Mouse (Mus musculus) embryonic fibroblast, embryonic 13.5 days (primary cell): Measurements from ENCODE around the gene Kif27.

Experiments
- CTCF ChIP-seq: IDR thresholded peaks from 2 replicates; pipeline ENCODE4 v1.5.1; 2011; ENCODE audit warnings: mild to moderate bottlenecking, control low read depth, low read length, moderate library complexity, borderline replicate concordance; ENCODE audit not compliant: insufficient read depth
- POLR2A ChIP-seq: IDR thresholded peaks from 2 replicates; pipeline ENCODE4 v1.6.1; 2011; ENCODE audit warnings: low read depth, mild to moderate bottlenecking, control low read depth, low read length, moderate library complexity

GRCm38 (mm10) chr13:58283466-58283865, 75.5 kb downstream of the Kif27 start:
- no peak for TF ChIP-seq POLR2A
- no peak for TF ChIP-seq CTCF
